Mouse (Mus musculus) gonadal fat pad, adult 2 months (tissue): ENCODE data around the gene Tgfb2. TPM values are rescaled to one million over a fixed set of nuclear protein-coding genes. Genes with fewer than 3 reads are reported as not detected.

ENCODE experiments used
- DNase-seq: peaks from one replicate; pipeline ENCODE4 v3.0.0-alpha.2; 2012; ENCODE audit warnings: low read depth
- polyA plus RNA-seq: library from polyadenylated mRNA; depleted of rRNA; stranded (reverse); fragments of >200 nt; gene quantifications from 2 replicates; pipeline ENCODE4 v1.2.3, GENCODE M21; 2012; rRNA removed

Gene Tgfb2
- polyA plus RNA-seq, 1 experiment: 1.6 TPM

- DNase-seq: no peak
Observed at GRCm38 (mm10) chr1:186582113-186582512, 123.7 kb downstream of the Tgfb2 start.

- DNase-seq: no peak
Observed at GRCm38 (mm10) chr1:186581666-186582065, 124.1 kb downstream of the Tgfb2 start.

DNA sequence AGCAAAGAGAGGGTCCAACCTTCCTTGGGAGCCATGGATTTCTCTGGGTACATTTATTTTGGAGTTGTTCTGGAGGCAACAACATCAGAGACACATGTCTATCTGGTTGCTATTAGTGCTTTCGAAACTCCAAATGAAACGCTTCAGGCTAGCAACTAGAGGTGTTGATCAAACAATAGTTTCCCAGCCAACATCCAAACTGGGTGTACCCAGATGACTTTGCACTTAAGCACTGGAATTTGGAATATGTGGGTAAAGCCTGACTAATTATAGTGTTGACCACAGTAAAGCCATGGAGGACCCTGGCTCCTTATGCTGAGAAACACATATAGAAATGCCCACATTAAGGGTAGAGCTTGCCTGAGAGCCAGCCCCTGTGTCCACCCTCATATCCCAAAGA lies 124.7 kb downstream of the Tgfb2 start:
- no peak for DNase-seq

DNA sequence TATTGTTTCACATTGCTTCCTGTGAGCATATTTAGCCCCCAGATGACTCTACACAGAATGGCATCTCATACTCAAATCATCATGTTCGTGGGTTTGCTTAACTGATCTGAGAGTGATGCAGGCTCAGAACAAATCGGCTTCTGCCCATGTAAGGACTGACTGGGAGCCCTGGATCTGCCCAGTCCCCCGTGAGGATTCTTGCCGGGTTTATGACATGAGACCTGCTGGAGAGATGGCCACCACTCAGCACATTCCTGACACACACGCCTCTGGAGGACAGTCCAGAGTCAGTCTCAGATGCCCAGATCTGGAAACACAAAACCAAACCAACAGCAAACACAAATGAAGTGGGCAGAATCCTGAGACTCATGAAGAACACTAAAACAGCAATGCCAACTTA lies 128.5 kb downstream of the Tgfb2 start:
- DNase-seq: no peak

DNA sequence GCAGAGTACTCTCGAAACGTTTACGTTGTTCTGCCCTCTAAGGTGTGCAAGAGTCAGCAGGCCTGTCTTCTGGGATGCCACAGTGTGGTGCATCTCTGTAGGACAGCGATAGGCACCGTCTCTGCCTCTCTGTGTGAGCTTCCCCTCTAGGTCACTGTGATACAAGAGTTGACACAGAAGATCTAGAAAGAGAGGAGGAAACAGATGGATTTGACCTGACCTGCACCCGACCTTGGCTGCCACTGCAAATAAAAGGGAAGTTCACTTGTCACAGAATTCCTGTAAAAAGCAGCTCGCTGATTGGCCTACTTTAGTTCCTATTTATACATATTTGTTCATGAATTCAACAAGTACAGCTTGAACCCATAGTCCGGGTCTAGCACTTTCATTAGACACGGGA lies 130.2 kb downstream of the Tgfb2 start:
- DNase-seq: no peak

DNA sequence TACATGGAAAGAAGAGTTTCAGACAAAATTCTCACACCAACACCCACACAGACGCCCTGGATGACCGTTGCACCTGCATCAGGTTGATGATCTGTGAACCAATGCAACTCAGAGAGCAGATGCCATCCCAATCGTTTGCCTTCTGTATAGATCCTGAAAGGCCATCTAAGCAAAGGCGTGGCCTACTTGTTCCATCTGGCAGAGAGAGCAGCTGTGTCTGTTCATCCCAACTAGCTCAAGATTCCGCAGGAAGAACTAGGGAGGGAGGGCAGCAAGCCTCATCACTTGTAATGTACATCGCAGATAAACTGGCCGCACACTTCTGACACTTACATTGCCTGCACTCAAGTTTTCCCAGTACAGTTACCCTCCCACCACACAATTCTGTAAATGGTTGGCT lies 130.7 kb downstream of the Tgfb2 start:
- DNase-seq: no peak

Other genes with a start within 250 kb of the Tgfb2 start
- gene Rrp15, start 43.4 kb upstream of the Tgfb2 start, polyA plus RNA-seq: 2.9 and 4.0 TPM in 2 replicates